Mouse (Mus musculus) midbrain, postnatal 0 days (tissue): ENCODE results near the gene Adcy6. TPM values are rescaled to one million over a fixed set of nuclear protein-coding genes. Genes with fewer than 3 reads are reported as not detected.
A peak's percentile ranks its signal among the peaks of the same experiment; 100 is the strongest.

Source experiments
- ATAC-seq: fragments of 200-750 bp; cut with Nextera tagmentation; 2 replicates; pipeline ENCODE4 v1.8.0; 2017; ENCODE audit warnings: moderate number of reproducible peaks, mild to moderate bottlenecking, moderate TSS enrichment, moderate library complexity; ENCODE audit not compliant: low FRiP score
- DNase-seq: peaks from one replicate; pipeline ENCODE4 v3.0.0-alpha.2; 2015; ENCODE audit warnings: low spot score
- H3K27ac ChIP-seq: fragments of 300-500 bp; sonication (generic); 2 replicates; pipeline ENCODE4 v1.5.1; 2014; ENCODE audit warnings: low read depth, mild to moderate bottlenecking, low read length, mixed read lengths
- H3K27me3 ChIP-seq: fragments of 300-500 bp; sonication (generic); 2 replicates; pipeline ENCODE4 v1.6.1; 2014; ENCODE audit warnings: low read length, control low read depth, mixed read lengths; ENCODE audit not compliant: insufficient read depth
- H3K36me3 ChIP-seq: fragments of 300-500 bp; sonication (generic); 2 replicates; pipeline ENCODE4 v1.6.1; 2014; ENCODE audit warnings: low read length, control low read depth, mixed read lengths; ENCODE audit not compliant: insufficient read depth
- H3K4me1 ChIP-seq: fragments of 300-500 bp; sonication (generic); 2 replicates; pipeline ENCODE4 v1.6.1; 2014; ENCODE audit warnings: mild to moderate bottlenecking, control low read depth, antibody characterized with exemption, low read length, mixed read lengths; ENCODE audit not compliant: insufficient read depth
- H3K4me2 ChIP-seq: fragments of 300-500 bp; sonication (generic); 2 replicates; pipeline ENCODE4 v1.6.1; 2014; ENCODE audit warnings: low read depth, mild to moderate bottlenecking, low read length, mixed read lengths; ENCODE audit not compliant: poor library complexity, severe bottlenecking
- H3K4me3 ChIP-seq: fragments of 300-500 bp; sonication (generic); 2 replicates; pipeline ENCODE4 v1.5.1; 2014; ENCODE audit warnings: low read depth, mild to moderate bottlenecking, low read length, moderate library complexity
- H3K9ac ChIP-seq: fragments of 300-500 bp; sonication (generic); replicated peaks from 2 replicates; pipeline ENCODE4 v1.6.1; 2014; ENCODE audit warnings: mild to moderate bottlenecking, low read length, moderate library complexity, mixed read lengths; ENCODE audit not compliant: poor library complexity, severe bottlenecking
- H3K9me3 ChIP-seq: fragments of 300-500 bp; sonication (generic); 2 replicates; pipeline ENCODE4 v1.6.1; 2016; ENCODE audit warnings: low read length, control low read depth
- CTCF ChIP-seq: IDR thresholded peaks from 2 replicates; pipeline ENCODE4 v1.5.1; 2016; ENCODE audit warnings: antibody characterized with exemption, mild to moderate bottlenecking
- WGBS: fragments of 180-500 bp; shearing (Covaris S2); extraction: QIAGEN DNeasy Blood & Tissue Kit; methylation state at CpG from one replicate; pipeline ENCODE4 v1.1.7; 2014; 5-methylcytosine and 5-hydroxymethylcytosine counted together
- polyA plus RNA-seq: library from polyadenylated mRNA; unstranded; fragments of >200 nt; fragmentation: Nextera tagmentation; extraction: Ambion mirVana; gene quantifications from 2 replicates; pipeline ENCODE4 v1.2.1, GENCODE M21; 2015
- total RNA-seq: library from RNA; depleted of rRNA; stranded (reverse); fragments of >200 nt; gene quantifications from 2 replicates; pipeline ENCODE4 v1.2.3, GENCODE M21; 2014

Adcy6 gene
- total and polyA plus RNA-seq, 2 experiments from 2014 or later = 5.5 to 38.0 TPM

DNA sequence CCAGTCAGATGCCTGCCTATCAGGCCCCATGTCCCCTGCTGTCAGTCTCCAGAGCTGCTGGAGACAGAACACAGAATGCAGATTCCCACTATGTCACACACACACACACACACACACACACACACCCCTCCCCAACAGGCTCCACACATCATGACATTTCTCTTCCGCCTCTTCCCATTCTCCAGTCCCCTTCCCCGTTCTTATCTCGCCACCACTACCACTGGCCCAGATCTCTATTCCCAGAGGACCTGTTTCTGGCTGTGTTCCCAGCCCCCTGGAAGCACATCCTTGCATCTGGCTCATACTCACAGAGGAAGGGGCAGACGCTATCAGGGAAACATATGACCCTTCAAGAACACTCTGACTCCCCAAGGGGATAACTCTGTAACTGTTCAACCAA lies 2.3 kb downstream of the Adcy6 start:
- H3K36me3 ChIP-seq = peaks cover 12% of the 10 kb centered on the region
- H3K4me3 ChIP-seq = peak overlapping the region; percentile 92; the same call in 1 of the 2 replicates
- 17% methylated on average over 4 of the region's 4 CpGs for WGBS
- ATAC-seq (no peak), DNase-seq (no peak)
- H3K27me3 ChIP-seq = no peaks in the 10 kb centered on the region
- no peaks in the 10 kb centered on the region for H3K9me3 ChIP-seq
- H3K27ac ChIP-seq = no peak overlapping the region
- H3K9ac ChIP-seq = no peak overlapping the region
- peaks cover 12% of the 10 kb centered on the region for H3K4me1 ChIP-seq
- H3K4me2 ChIP-seq = peak overlapping the region; percentile 93
- no peak for TF ChIP-seq CTCF

DNA sequence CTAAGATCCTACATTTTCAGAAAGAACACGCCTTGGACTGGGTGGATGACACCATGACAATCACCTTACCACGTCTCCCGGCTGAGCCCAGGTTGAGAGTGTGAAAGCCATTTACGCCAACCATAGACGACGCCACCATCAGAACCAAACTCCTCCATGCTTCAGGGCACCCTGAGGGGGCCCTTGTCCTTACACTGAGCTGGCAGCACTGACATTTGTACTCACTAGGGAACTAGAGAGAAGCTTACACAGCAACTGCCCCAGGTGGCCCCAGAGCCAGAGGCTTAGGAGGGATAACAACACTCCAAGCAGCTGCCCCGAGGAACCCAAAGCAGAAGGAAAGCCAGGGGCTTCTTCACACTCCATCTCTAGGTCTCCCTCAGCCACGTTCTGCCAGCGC lies 3.1 kb downstream of the Adcy6 start:
- WGBS = 57% methylated on average over 9 of the region's 9 CpGs
- TF ChIP-seq CTCF = no peak
- H3K9ac ChIP-seq = no peak overlapping the region

DNA sequence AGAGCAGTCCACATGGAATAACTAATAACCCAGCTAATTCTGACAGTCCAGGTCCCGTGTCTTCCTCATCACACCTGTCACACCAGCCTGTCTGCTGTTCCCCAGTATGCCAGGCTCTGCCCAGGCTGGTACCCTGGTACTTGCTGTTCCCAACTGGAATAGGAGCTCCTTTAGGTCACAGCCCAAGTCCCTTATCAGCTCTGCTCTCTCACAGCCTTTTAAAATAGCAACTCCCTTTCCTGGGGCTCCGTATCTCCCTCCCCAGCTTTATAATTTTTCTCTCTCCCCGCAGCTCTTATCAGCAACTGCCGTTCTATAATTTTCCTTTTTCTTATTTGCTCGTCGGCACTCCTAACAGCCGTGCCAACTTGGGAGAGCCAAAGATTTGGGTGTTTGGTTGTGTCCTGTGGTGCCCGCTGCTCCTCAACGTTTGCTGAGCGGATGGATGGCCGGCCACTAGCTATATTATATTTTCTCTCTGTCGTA lies 3.8 kb downstream of the Adcy6 start:
- H3K4me3 ChIP-seq = no peak overlapping the region
- DNase-seq (no peak), ATAC-seq (no peak)
- no peaks in the 10 kb centered on the region for H3K27me3 ChIP-seq
- no peak for TF ChIP-seq CTCF
- H3K4me2 ChIP-seq = no peak overlapping the region
- no peak overlapping the region for H3K27ac ChIP-seq
- H3K36me3 ChIP-seq = peaks cover 12% of the 10 kb centered on the region
- no peak overlapping the region for H3K9ac ChIP-seq
- H3K9me3 ChIP-seq = no peaks in the 10 kb centered on the region
- 90% methylated on average over 12 of the region's 12 CpGs for WGBS
- peaks cover 12% of the 10 kb centered on the region for H3K4me1 ChIP-seq

More for the DNA sequence above, 3.1 kb downstream of the Adcy6 start:
- Histone ChIP-seq H3K9me3 (no peaks in the 10 kb centered on the region), H3K27ac (no peak overlapping the region), H3K4me2 (no peak overlapping the region), H3K27me3 (no peaks in the 10 kb centered on the region), H3K36me3 (peaks cover 12% of the 10 kb centered on the region), H3K4me1 (peaks cover 12% of the 10 kb centered on the region), H3K4me3 (no peak overlapping the region)
- DNase-seq (no peak), ATAC-seq (no peak)

DNA sequence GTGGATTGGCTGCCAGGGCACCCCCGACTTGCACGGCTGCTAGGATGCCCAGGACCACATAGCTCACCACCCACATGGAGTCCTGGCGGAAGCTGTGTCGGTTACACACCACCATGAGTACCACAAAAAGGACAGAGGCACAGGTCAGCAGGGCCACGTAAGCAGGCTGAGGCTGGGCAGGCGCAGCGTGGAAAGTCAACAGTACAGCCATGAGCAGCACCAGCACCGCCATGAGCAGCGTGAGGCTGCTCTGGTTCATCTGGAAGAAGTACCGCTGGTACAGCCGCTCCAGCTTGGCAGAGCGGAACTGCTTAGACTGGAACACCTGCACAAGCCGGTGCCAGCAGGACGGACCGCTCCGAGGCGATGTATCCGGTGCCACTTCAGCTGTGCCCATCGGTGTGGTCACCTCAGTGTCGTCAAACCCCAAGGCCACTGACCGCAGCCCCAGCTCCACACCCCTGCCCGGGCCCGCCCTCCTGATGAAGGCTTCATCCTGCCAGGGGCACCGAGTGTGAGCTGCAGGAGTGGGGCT lies 5.8 kb downstream of the Adcy6 start:
- H3K4me1 ChIP-seq = peaks cover 9% of the 10 kb centered on the region
- peaks cover 24% of the 10 kb centered on the region for H3K36me3 ChIP-seq
- no peak for TF ChIP-seq CTCF
- no peaks in the 10 kb centered on the region for H3K27me3 ChIP-seq
- DNase-seq (no peak), ATAC-seq (no peak)
- no peak overlapping the region for H3K4me2 ChIP-seq
- no peak overlapping the region for H3K27ac ChIP-seq
- WGBS = 93% methylated on average over 24 of the region's 24 CpGs
- no peak overlapping the region for H3K9ac ChIP-seq
- H3K9me3 ChIP-seq = no peaks in the 10 kb centered on the region
- H3K4me3 ChIP-seq = no peak overlapping the region

DNA sequence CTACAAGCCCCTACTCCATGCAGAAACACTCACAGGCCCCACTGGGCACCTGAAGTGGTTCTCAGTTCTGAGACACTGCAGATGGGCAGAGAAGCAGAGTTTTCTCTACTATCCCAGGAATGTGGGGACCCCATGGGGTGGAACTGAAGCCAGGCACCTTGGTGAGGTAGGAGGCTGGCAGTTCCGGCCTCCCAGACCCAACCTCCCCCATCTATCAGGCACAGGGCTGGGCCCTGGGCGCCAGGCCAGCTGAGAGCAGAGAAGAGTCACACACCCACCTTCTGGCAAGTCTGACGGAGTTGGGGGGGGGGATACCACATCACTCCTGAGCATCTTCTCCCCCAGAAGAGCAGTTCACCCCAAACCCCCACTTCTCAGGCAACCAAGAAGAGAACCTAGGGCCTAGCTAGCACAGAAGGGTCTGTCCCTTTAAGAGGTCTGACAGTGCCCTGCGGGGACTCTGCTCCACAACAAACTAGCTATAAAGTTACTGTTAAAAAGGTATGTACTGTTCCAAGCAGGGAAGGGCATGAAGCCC lies 6.9 kb downstream of the Adcy6 start:
- peaks cover 32% of the 10 kb centered on the region for H3K36me3 ChIP-seq
- no peak overlapping the region for H3K9ac ChIP-seq
- H3K9me3 ChIP-seq = no peaks in the 10 kb centered on the region
- no peak overlapping the region for H3K27ac ChIP-seq
- no peak for TF ChIP-seq CTCF
- DNase-seq (no peak), ATAC-seq (no peak)
- WGBS = 63% methylated on average over 4 of the region's 4 CpGs
- peaks cover 6% of the 10 kb centered on the region for H3K4me1 ChIP-seq
- H3K27me3 ChIP-seq = no peaks in the 10 kb centered on the region
- H3K4me3 ChIP-seq = no peak overlapping the region
- 0 out of 2 replicates have a peak overlapping the region, but pooled peaks have one; percentile 1 for H3K4me2 ChIP-seq

DNA sequence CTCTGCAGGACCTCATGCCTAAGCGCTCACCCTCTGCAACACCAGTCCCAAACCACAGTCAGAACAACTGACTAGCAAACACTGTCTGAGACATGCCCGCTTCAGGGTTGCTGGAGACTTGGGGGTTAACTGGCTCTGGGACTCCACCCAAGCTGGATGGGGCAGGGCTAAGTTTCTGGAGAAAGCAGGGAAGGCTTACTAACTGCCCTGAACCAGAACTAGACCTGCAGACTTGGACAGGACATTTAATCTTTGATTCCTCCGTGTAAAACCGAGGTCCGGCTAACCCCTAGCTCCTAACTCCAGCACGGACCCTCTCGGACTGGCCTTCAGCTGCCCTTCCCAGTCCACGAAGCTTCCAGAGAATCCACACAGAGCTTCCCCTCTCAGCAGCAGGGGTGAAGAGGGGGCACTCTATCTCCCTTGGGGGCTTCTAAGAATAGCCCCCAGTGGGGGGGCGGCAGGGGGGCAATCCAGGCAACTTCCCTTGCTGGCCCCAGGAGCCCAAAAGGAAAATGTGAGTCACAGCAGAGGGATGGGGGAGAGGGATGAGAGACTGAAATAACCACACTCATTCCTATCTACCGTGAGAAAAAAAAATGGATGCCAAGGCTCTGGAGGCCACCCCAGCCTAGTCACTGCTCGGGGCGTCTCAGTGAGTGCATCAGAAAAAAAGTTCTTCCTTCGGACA lies 7.5 kb downstream of the Adcy6 start:
- Histone ChIP-seq H3K27ac (no peak overlapping the region), H3K4me2 (peak overlapping the region; percentile 1; the same call in 1 of the 2 replicates), H3K9me3 (no peaks in the 10 kb centered on the region), H3K4me3 (no peak overlapping the region), H3K36me3 (peaks cover 39% of the 10 kb centered on the region), H3K4me1 (no peaks in the 10 kb centered on the region), H3K27me3 (no peaks in the 10 kb centered on the region), H3K9ac (0 out of 2 replicates have a peak overlapping the region, but pooled peaks have one; percentile 20)
- DNase-seq (no peak), ATAC-seq (no peak)
- no peak for TF ChIP-seq CTCF
- WGBS = 68% methylated on average over 13 of the region's 13 CpGs
